Mouse (Mus musculus): ENCODE measurements around the gene Bhlhe41.

Bhlhe41 gene

GRCm38 (mm10) chr6:145865289-145865885, at the start of gene Bhlhe41:
Gene Bhlhe41 (minus strand): TSS chr6:145865558.
- DNase-seq (ENCODE audit: low read depth, low spot score): peak; percentile 80

DNA sequence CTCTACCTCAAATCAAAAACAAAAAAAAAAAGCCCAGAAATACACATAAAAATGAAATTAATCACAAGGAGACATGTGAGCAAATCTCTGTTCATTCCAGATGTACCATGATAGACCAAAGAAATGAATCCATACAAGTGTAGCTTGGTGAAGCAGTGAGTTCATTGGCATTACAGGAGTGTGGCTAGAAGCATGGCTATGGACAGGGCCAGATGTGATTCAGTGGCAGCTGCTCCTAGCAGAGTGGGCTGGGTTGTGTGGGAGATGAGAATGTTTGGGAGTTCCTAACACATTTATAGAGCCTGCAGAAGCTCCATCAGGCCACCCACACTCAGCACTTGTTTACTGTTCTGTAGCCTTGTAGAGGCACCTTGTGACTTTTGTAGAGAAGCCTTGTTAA, 46.9 kb upstream of the Bhlhe41 start:
- DNase-seq (ENCODE audit: low read depth, low spot score): no peak

DNA sequence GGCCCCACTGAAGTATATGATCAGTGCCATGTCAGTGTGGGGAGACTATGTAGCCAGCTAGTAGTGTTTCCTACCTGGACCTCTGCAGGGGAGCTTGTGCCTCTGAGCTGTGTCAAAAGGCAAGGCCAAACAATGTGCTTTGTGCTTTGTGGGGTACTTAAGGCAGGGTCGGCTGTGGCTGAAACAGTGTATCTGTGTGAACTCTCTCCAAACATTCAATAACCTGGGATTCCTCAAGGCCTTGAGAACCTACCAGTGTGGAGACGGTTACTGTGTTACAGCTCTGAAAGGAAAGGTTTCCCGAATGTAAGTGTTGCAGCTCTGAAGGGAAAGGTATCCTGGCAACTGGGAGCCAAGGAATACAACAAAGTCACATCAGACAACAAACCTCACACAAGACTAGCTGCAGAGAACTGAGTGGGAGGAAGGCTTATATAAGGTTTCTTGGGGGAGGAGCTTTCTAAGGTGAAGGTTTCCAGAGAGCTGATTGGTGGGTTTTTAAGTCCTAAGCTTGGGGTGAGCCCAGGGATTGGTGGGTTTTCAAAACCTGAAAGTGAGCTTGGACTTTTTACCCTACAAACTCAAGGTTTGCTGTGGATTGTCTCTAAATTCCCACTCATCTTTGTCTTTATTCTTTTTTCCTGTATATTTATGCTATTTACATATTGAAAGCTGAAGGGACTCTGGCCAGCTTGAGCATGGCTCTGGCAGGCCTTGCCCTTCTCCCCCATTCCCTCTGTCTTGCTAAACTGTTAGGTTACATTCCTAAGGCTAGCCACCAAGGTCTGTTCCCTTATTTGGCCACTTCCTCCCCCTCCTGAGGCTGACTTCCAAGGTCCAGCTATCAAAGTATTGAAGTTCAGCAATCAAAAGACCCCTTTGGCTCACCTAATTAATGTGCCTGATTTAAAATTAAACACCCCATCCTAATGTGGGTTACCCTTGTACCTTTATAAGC, 45.4 kb upstream of the Bhlhe41 start:
- no peak for DNase-seq (ENCODE audit: low read depth, low spot score)

DNA sequence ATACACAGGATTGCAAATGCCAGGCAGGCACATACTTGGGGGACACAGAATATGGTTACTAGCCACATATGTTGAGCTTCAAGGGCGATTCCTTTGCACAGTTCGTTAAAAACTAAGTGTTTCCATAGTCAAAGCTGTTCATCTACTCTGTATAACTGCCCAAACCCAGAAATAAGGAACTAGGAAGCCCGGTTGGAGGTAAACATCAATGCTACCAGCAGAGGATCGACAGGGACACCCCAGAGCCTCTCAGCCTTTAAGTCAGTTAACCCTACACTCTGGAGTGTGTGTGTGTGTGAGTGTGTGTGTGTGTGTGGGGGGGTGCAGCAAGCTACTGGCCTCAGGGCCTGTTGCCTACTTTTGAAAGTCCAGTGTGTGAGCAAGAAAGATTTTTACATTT, 44.6 kb upstream of the Bhlhe41 start:
- no peak for DNase-seq (ENCODE audit: low read depth, low spot score)

DNA sequence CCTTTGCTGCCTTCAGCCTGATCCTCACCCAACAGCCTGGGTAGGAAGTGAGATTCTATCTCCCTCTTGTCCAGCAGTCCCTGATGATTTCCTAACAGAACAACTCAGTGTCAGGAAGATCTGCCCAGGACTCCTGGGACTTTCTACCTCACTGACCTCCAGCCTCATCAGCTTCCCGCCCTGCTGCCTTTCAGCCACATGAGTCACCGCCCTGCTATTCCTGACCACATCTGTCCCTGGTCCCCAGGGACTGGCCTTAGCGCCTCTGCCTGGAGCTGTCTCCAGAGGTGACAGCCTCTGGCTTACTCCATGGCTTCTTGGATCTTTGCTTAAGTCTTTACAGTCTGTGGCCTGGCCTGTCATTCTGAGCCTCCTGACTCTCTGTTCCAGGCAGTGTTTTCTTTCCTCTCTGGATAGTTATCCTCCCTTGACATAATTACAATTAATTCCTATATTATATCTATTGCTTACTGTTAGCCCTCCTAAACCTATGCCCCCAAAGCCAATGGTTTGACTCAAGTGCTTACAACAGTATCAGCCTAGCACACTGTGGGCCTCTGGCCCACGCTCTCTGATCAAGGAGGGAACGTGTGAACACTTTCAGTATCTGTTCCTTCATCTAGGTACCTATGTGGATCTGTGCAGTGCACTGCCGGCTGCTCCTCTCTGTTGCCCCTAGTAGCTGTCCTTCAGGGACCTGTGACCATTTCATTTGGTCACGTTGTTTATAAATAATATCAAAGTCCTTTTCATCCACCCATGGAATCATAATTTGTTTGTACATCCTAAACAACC, 40.9 kb upstream of the Bhlhe41 start:
- peak; percentile 34 for DNase-seq (ENCODE audit: low read depth, low spot score)

GRCm38 (mm10) chr6:145904616-145905015, 39.3 kb upstream of the Bhlhe41 start:
- no peak for DNase-seq (ENCODE audit: low read depth, low spot score)

- DNase-seq (ENCODE audit: low read depth, low spot score): no peak
Observed at GRCm38 (mm10) chr6:145904169-145904568, 38.8 kb upstream of the Bhlhe41 start.

DNA sequence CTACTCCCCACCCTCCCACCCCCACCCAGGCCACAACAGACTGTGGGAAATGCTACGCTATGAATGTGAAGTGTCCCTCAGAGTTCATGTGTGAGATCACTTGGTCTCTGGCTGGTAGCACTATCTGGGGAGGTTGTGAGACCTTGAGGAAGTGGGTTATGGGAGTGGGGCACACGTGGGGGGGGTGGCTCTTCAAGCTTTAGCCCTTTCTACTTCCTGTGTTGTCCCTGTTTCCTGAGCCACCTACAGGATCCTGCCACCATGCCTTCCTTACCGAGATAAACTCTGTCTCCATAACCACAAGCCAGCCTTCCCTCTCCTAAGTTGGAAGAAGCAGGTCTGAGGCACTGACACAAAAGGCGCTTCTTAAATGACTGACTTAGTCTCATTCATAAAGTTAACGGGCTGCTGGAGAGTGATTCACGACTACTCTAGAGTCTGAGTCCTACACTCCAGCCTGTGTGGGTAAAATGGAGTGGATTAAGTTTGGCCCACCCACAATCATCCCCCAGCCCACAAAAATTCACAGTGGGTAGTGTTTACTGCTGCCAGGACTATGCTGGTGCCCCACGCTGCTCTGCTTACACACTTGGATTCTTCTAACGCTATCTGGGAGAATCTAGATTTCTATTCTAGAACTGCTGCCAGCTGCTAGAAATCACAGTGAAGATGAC, 29.4 kb upstream of the Bhlhe41 start:
- DNase-seq (ENCODE audit: low read depth, low spot score): no peak

DNA sequence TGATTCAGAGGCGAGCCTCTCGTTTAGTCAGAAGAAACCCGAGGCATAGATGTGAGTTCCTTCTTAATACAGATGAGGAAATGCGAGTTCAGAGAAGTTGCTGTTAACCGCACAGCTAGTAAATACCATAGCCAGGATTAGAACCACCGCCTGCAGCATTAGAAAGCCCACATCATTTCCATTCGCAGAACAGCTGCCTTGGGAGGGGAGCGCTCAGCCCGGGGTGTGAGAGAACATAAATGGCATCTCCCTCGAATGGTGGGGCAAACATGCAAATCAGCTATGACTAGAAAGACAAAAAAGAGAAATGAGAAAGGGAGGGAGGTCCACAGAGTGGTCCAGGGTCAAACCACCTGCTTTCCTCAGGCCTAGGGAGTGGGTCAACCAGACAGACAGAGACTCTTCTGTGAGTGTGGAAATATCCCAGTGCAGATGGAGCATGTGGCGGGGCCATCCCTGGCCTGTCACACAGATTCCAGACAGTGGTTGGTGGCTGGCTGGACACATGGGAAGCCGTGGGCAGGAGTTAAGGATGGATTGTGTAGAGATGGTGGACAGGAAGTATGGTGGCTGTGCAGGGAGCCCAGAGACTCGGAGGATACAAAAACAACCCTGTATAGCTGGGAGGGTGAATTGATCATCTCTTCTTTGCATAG, 28.1 kb upstream of the Bhlhe41 start:
- no peak for DNase-seq (ENCODE audit: low read depth, low spot score)

DNA sequence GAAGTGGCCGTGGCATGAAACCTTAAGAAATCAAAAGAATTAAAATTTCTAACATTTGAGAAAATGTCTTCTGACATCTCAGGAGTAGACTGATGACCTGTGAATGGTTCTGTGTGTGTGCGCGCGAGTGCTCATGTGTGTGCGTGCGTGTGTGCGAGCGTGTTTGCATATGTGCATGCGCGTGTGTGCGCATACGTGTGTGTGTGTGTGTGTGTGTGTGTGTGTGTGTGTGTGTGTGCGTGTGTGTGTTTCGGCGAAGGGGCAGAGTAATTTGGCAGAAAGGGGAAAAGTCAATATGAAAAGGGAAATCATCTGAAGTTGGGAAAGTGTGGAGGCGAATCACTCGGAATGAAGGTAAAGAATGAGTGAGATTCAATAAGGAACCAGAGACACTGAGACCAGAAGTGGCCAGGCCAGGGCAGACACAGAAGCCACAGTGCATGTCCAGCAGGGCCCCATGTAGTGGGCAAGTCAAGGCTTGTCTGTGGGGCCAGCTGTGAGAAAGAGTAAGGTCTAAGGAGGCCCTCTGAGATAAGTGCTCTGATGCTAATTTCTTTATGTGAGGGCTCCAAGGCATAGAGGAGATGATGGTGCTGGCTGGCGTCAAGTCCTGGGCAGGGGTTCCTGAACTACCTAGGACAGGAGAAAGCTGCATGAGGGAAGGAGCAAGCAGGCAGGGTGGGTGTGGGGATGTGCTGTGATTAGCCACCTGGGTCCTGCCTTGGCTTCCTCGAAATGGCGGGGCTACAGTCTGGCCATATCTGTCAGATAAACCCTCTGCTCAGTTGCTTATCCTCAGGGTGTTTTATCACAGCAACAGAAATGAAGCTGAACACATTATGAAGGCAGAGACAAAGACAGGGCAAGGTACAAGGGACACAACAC, 27.3 kb upstream of the Bhlhe41 start:
- DNase-seq (ENCODE audit: low read depth, low spot score): no peak

DNA sequence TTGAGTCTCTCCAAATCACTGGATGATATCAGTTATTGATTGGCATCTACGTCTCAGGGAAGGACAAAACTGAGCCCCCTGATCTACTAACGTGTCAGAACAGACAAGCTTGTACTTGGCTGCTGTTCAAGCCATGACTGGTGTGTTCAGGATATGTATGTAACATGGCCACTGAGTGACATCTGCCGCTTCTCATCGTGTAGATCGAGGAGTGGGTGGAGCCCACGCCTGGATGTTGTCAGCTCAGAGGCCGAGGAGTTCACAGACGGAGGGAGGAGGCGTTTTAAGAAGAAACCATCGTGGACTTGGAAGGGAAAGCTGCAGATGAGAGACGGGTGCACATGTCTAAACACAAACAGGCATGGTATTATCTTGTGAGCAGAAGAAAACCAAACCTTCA, 26.6 kb upstream of the Bhlhe41 start:
- DNase-seq (ENCODE audit: low read depth, low spot score): no peak

DNA sequence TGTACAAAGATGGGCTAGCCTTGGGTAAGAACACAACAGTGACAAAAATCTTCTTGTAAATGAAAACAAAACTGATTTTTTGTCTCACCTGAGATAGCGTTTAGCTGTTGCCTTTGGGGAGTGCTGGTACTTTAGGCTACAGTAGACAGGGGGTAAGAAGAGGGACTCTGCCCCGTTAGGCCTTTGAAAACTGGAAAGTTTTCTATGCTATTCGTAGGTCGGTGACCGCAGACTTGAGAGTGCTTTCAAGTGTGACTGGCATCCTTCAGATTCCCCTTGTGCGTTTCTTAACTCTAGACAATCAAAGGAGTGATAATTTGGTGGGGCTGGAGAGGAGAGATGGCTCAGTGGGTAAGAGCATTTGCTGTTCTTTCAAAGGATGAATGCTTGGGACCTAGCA, 22.4 kb upstream of the Bhlhe41 start:
- no peak for DNase-seq (ENCODE audit: low read depth, low spot score)

- no peak for DNase-seq (ENCODE audit: low read depth, low spot score)
Observed at GRCm38 (mm10) chr6:145886277-145886676, 20.9 kb upstream of the Bhlhe41 start.

GRCm38 (mm10) chr6:145885069-145885468, 19.7 kb upstream of the Bhlhe41 start:
- DNase-seq (ENCODE audit: low read depth, low spot score): no peak

GRCm38 (mm10) chr6:145883668-145884067, 18.3 kb upstream of the Bhlhe41 start:
- no peak for DNase-seq (ENCODE audit: low read depth, low spot score)

GRCm38 (mm10) chr6:145883010-145883409, 17.7 kb upstream of the Bhlhe41 start:
- DNase-seq (ENCODE audit: low read depth, low spot score): no peak

- DNase-seq (ENCODE audit: low read depth, low spot score): no peak
Observed at GRCm38 (mm10) chr6:145880609-145881008, 15.3 kb upstream of the Bhlhe41 start.

GRCm38 (mm10) chr6:145876986-145877735, 11.8 kb upstream of the Bhlhe41 start:
- DNase-seq (ENCODE audit: low read depth, low spot score): no peak

DNA sequence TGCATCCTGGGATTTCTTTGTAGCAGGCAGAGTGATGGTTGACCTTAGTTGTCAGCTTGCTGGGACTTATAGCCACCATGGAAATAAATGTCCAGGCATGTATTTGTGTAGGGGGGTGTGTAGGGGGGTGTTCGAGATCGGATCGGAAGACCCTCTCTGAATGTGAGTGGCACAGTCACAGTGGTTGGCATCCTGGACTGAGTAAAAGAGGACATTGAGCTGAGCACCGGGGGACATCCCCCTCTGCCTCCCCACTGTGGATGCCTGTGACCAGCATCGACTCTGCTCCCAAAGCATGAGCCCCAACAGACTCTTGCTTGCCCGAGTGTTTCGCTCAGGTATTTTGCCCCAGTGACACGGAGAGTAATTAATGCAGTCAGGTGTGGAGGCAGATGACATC, 8.0 kb upstream of the Bhlhe41 start:
- no peak for DNase-seq (ENCODE audit: low read depth, low spot score)

Measured in mesoderm, embryonic 11.5 days (tissue).